Mouse (Mus musculus) heart, embryonic 13.5 days (tissue): ENCODE measurements around the gene Itgb2l. TPM values are rescaled to one million over a fixed set of nuclear protein-coding genes. Genes with fewer than 3 reads are reported as not detected.

Source experiments
- ATAC-seq: fragments of 200-750 bp; cut with Nextera tagmentation; 2 replicates; pipeline ENCODE4 v1.8.0; 2017; ENCODE audit warnings: moderate TSS enrichment; ENCODE audit not compliant: insufficient number of reproducible peaks, low FRiP score, low TSS enrichment; ENCODE audit errors: extremely low read depth
- H3K27ac ChIP-seq: fragments of 300-500 bp; sonication (generic); replicated peaks from 2 replicates; pipeline ENCODE4 v1.5.1; 2015; ENCODE audit warnings: moderate library complexity, mild to moderate bottlenecking, inconsistent platforms
- H3K27me3 ChIP-seq: fragments of 300-500 bp; sonication (generic); replicated peaks from 2 replicates; pipeline ENCODE4 v1.6.1; 2015; ENCODE audit warnings: mild to moderate bottlenecking, inconsistent platforms
- H3K36me3 ChIP-seq: fragments of 300-500 bp; sonication (generic); 2 replicates; pipeline ENCODE4 v1.6.1; 2015; ENCODE audit warnings: mild to moderate bottlenecking, inconsistent platforms
- H3K4me1 ChIP-seq: fragments of 300-500 bp; sonication (generic); 2 replicates; pipeline ENCODE4 v1.6.1; 2015; ENCODE audit warnings: inconsistent platforms
- H3K4me2 ChIP-seq: fragments of 300-500 bp; sonication (generic); 2 replicates; pipeline ENCODE4 v1.6.1; 2015; ENCODE audit warnings: inconsistent platforms, mild to moderate bottlenecking, moderate library complexity
- H3K4me3 ChIP-seq: fragments of 300-500 bp; sonication (generic); 2 replicates; pipeline ENCODE4 v1.5.1; 2015; ENCODE audit warnings: moderate library complexity, mild to moderate bottlenecking, inconsistent platforms
- H3K9ac ChIP-seq: fragments of 300-500 bp; sonication (generic); 2 replicates; pipeline ENCODE4 v1.6.1; 2015; ENCODE audit warnings: inconsistent platforms, mild to moderate bottlenecking, moderate library complexity
- H3K9me3 ChIP-seq: fragments of 300-500 bp; sonication (generic); 2 replicates; pipeline ENCODE4 v1.6.1; 2016; ENCODE audit warnings: inconsistent platforms
- WGBS: fragments of 180-500 bp; shearing (Covaris S2); methylation state at CpG from one replicate; pipeline ENCODE4 v1.1.7; 2015; ENCODE audit warnings: mixed read lengths; 5-methylcytosine and 5-hydroxymethylcytosine counted together
- polyA plus RNA-seq: library from polyadenylated mRNA; unstranded; fragments of >200 nt; fragmentation: Nextera tagmentation; extraction: Ambion mirVana; gene quantifications from 2 replicates; pipeline ENCODE4 v1.2.1, GENCODE M21; 2015

The Itgb2l gene
- polyA plus RNA-seq, result not detected in 2 replicates

DNA sequence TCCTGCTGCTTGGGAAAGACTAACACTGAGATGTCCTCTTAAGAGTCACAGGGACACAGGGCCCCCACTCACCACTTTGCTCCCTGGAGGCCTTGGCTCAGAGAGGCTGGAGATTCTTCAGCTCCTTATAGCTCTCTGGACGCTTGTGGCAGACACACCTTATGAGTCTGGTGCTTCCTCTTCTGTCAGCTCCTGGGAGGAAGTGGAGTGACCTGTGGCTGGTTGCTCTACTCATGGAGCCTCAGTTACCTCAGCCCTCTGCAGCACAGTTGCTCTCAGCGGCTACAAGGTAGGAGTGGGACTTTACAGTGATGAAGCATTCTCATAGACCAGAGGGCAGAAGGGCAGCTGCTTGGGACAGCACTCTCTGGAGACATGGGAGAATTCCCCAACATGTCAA lies at the start of gene Itgb2l:
Gene Itgb2l, minus strand, starts transcription at position 152 of the 400 bp plus-strand sequence.
- Histone ChIP-seq H3K9me3 (no peaks in the 10 kb centered on the region), H3K27me3 (no peaks in the 10 kb centered on the region), H3K4me3 (no peak within 1 kb of the TSS), H3K27ac (no peak within 1 kb of the TSS), H3K4me2 (no peak within 1 kb of the TSS), H3K9ac (no peak within 1 kb of the TSS), H3K36me3 (no peaks in the 10 kb centered on the region), H3K4me1 (no peaks in the 10 kb centered on the region)
- WGBS, result 68% methylated on average over 2 of the region's 2 CpGs
- no peak for ATAC-seq

DNA sequence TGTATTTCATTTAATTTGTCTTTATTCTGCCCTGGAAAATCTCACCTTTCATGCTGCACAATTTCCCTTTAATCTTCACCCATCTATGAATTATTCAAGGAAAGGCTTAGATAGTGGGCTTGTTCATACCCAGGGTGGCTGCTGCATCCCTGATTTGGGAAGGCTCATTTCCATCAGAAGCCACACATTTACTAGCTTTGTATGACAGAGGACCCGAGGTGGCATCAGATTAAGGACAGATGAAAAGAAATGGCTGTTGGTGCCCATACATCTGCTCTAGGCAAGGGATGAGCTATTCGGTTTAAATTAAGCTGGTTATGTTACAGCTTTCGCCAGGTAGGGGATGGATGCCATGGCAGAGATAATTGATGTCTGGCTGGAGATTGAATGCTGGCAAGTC lies 48.1 kb upstream of the Itgb2l start:
- 74% methylated on average over 3 of the region's 3 CpGs for WGBS

DNA sequence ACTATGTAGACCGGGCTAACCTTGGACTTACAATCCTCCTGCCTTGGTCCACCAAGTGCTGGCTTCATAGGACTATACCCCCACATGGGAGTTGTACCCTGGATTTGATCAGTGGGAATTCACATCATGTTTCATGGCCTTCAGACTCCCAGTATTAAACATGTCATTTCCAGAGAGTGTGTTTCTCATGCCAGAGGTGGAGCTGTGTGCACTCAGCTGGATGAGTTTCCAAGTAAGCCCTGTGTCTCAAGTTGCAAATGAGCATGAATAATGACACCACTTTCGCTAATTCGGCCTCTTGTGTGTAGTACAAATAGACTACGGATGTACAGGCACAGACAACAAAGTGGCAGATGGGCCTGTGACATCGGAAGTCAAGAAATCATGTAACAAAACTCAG lies 44.6 kb upstream of the Itgb2l start:
- Histone ChIP-seq H3K4me1 (no peaks in the 10 kb centered on the region), H3K9me3 (no peaks in the 10 kb centered on the region), H3K27me3 (0 out of 2 replicates have a peak, but pooled peaks cover 10% of the 10 kb centered on the region), H3K9ac (no peak overlapping the region), H3K4me3 (no peak overlapping the region), H3K36me3 (no peaks in the 10 kb centered on the region), H3K27ac (no peak overlapping the region), H3K4me2 (no peak overlapping the region)
- ATAC-seq, result no peak
- 86% methylated on average over 5 of the region's 5 CpGs for WGBS

More for the DNA sequence above, 48.1 kb upstream of the Itgb2l start:
- 0 out of 2 replicates have a peak, but pooled peaks cover 10% of the 10 kb centered on the region for H3K27me3 ChIP-seq
- H3K36me3 ChIP-seq, result no peaks in the 10 kb centered on the region
- no peaks in the 10 kb centered on the region for H3K4me1 ChIP-seq
- H3K9ac ChIP-seq, result no peak overlapping the region
- no peaks in the 10 kb centered on the region for H3K9me3 ChIP-seq
- H3K4me3 ChIP-seq, result no peak overlapping the region
- H3K27ac ChIP-seq, result no peak overlapping the region
- H3K4me2 ChIP-seq, result no peak overlapping the region
- ATAC-seq, result no peak

DNA sequence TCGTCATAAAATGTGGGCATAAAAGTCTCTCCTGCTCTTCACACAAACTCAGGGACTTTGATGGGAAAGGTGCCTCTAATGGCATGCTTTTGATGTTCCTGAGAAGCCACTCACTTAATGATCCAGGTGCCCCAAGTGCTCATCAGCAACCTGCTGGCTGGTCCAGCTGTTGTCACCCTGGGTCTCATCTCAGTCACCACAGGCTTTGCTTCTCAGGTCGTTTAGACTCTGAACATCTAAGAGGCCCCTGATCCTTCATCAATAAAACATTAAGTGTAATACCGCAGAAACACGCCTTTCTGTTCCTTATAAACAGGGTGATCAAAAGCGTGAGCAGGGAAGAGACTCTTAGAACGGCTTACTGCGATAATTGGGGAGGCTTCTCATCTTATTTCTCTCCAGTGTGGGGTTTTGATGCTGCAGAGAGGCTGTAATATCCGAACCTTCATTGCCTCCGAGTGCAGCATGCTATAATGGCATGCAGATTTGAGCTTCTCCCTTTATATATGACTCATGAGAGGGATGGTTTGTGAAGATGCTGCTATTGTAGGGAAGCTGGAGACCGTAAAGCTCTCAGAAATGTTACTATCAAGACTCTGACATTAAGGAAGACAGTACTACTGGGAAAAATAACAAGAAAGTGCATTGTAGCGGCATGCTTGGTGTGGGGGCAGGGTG lies 43.7 kb upstream of the Itgb2l start:
- H3K36me3 ChIP-seq, result no peaks in the 10 kb centered on the region
- WGBS, result 70% methylated on average over 11 of the region's 11 CpGs
- no peak for ATAC-seq
- H3K27ac ChIP-seq, result no peak overlapping the region
- H3K9me3 ChIP-seq, result no peaks in the 10 kb centered on the region
- no peak overlapping the region for H3K9ac ChIP-seq
- no peak overlapping the region for H3K4me3 ChIP-seq
- no peak overlapping the region for H3K4me2 ChIP-seq
- 0 out of 2 replicates have a peak, but pooled peaks cover 10% of the 10 kb centered on the region for H3K27me3 ChIP-seq
- no peaks in the 10 kb centered on the region for H3K4me1 ChIP-seq

DNA sequence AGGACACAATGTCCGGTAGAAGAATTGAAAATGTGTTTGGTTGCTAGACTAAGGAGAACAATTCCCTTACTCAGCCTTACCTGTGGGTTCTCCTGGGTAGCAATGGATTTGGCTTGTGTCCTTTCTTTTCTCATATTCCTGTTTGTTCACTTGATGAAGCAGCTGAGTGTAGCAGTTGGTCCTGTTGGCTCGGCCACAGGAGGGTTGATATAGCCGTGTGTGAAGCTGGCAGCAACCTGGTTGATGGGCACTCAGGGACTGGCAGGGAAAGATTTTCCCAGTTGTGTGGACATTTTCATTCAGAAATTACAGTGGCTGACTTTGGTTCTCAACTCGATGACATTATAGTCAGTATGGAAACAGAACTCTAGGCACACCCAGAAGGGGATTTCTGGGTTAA lies 38.4 kb upstream of the Itgb2l start:
- H3K27ac ChIP-seq, result no peak overlapping the region
- H3K9ac ChIP-seq, result no peak overlapping the region
- H3K4me3 ChIP-seq, result no peak overlapping the region
- no peaks in the 10 kb centered on the region for H3K36me3 ChIP-seq
- WGBS, result 85% methylated on average over 4 of the region's 4 CpGs
- no peak for ATAC-seq
- no peaks in the 10 kb centered on the region for H3K27me3 ChIP-seq
- H3K4me2 ChIP-seq, result no peak overlapping the region
- H3K9me3 ChIP-seq, result no peaks in the 10 kb centered on the region
- no peaks in the 10 kb centered on the region for H3K4me1 ChIP-seq

DNA sequence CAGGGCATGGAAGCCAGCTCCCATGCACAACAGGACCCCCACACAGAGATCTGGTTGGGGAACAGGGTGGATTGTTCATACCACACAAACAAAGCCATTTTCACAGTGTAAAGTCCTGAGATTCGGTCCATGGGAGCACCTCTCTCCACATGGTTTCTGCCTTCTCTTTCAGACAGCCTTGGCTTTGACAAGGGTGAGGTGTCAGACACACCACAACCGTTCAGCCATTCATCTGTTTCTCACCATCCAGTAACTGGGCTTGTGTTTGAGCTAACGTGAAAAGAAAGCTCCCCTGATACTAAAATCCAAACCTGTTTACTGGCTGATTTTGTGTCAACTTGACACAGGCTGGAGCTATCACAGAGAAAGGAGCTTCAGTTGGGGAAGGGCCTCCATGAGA lies 30.8 kb upstream of the Itgb2l start:
- Histone ChIP-seq H3K9ac (no peak overlapping the region), H3K36me3 (no peaks in the 10 kb centered on the region), H3K9me3 (no peaks in the 10 kb centered on the region), H3K27me3 (peaks cover 3% of the 10 kb centered on the region; the same call in 1 of the 2 replicates), H3K4me1 (peaks cover 10% of the 10 kb centered on the region), H3K27ac (no peak overlapping the region), H3K4me2 (no peak overlapping the region), H3K4me3 (no peak overlapping the region)
- 64% methylated on average over 3 of the region's 3 CpGs for WGBS
- no peak for ATAC-seq

DNA sequence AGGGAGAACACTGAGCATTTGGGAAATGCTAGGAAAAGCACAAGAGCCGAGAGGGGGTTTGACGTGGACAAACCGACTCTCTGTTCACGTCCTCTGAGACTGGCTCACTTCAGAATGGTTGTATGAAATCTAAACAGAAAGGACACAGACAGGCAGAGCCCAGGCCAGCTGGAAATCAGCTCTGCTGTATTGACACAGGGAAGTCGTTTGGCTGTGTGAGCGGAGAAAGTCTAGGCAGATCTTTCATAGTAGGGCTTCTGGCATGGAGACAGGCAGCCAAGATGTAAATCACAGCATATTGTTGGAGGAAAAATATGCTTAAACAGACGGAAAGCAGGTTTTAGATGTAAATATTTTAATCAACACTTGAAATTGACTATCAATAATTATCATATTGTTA lies 29.4 kb upstream of the Itgb2l start:
- peak overlapping the region; percentile 49 for H3K4me2 ChIP-seq

DNA sequence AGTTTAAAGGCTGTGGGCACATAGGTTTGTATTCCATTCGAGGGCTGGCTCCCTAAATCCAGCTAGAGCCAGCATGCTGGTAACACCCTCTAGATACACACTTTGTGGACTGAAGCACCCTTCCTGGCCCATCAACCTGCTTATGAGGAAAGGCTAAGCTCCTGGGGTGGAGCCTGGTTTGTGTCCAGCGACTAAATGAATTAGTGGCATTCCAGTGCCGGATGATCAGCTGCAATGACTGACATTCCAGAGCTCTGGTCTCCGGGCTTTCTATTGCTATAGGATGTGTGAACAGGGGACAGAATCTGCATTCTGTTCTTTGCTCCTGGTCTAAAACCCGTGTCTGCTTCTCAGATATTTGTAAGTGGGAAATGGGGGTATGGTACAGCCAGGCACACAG lies 28.9 kb upstream of the Itgb2l start:
- 19% methylated on average over 5 of the region's 5 CpGs for WGBS
- peak overlapping the region; percentile 55 for H3K9ac ChIP-seq
- peak overlapping the region; percentile 49 for H3K4me2 ChIP-seq

More for the DNA sequence above, 29.4 kb upstream of the Itgb2l start:
- Histone ChIP-seq H3K27me3 (peaks cover 12% of the 10 kb centered on the region), H3K27ac (peak overlapping the region; percentile 60), H3K9ac (peak overlapping the region; percentile 55), H3K36me3 (no peaks in the 10 kb centered on the region), H3K9me3 (no peaks in the 10 kb centered on the region), H3K4me1 (peaks cover 15% of the 10 kb centered on the region), H3K4me3 (no peak overlapping the region)
- 30% methylated on average over 7 of the region's 7 CpGs for WGBS
- no peak; the same call in 1 of the 2 replicates for ATAC-seq

DNA sequence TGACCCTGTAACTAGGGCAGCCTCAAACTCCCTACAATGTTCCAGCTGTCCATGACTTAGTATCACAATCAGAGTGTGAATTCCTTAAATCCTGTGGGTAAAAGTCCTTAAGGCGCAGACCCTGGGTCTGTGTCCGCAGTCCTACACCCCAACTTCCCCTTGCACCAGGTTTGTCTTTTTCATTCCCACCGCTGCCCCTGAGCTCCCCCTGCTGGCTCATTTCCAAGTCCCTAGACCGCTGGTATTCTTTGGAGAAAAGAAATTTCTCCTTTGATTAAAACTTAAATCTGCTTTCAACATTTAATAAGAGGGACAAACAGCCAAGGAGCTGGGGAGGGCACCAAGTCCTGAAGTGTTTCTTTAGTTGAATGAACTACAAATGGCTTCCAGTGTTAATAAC lies 26.2 kb upstream of the Itgb2l start:
- Histone ChIP-seq H3K27ac (no peak overlapping the region), H3K9me3 (no peaks in the 10 kb centered on the region), H3K9ac (no peak overlapping the region), H3K36me3 (no peaks in the 10 kb centered on the region), H3K4me2 (no peak overlapping the region), H3K4me1 (peaks cover 18% of the 10 kb centered on the region), H3K27me3 (peaks cover 33% of the 10 kb centered on the region), H3K4me3 (no peak overlapping the region)
- WGBS, result 52% methylated on average over 4 of the region's 4 CpGs
- no peak for ATAC-seq

More for the DNA sequence above, 28.9 kb upstream of the Itgb2l start:
- Histone ChIP-seq H3K4me1 (peaks cover 18% of the 10 kb centered on the region), H3K9me3 (no peaks in the 10 kb centered on the region), H3K36me3 (no peaks in the 10 kb centered on the region), H3K27me3 (peaks cover 12% of the 10 kb centered on the region), H3K27ac (peak overlapping the region; percentile 60), H3K4me3 (no peak overlapping the region)
- no peak for ATAC-seq

DNA sequence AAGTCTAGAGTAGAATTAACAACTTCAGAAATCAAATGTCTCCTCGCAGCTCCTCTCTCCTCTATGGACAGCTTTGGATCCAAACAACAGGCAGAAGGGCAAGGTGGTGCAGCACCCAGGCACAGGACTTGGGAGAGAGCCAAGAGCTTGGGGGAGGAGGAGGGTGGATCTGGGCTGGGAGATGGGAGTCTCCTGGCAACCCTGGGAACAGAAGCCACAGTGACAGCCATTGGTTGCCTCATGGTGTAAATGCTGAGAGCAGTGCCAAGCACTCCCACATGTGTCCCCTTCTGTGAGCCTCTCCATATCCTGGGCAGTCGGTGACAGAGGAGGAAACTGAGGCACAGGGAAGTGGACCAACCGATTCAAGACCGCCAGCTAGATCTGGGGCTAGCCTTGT lies 25.3 kb upstream of the Itgb2l start:
- Histone ChIP-seq H3K4me1 (peaks cover 18% of the 10 kb centered on the region), H3K4me3 (no peak overlapping the region), H3K27me3 (peaks cover 36% of the 10 kb centered on the region), H3K9me3 (no peaks in the 10 kb centered on the region), H3K27ac (no peak overlapping the region), H3K9ac (no peak overlapping the region), H3K36me3 (no peaks in the 10 kb centered on the region), H3K4me2 (no peak overlapping the region)
- no peak for ATAC-seq
- WGBS, result 77% methylated on average over 4 of the region's 4 CpGs

DNA sequence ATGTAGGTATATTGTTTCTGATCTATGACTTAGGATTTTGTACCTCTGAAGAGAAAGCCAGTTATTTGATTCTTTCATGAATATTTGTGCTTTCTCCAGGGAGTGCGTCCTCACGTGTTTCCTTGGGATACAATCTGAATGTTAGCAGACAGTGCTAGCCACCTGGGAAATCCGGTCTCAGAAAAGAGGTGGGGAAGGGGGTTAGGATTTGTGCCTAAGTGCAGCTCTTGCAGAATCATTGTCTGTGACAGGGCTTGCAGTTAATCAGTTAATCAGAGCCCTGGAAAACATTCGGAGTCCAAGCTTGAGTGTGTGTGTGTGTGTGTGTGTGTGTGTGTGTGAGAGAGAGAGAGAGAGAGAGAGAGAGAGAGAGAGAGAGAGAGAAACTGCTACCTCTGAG lies 24.6 kb upstream of the Itgb2l start:
- Histone ChIP-seq H3K27ac (no peak overlapping the region), H3K4me2 (no peak overlapping the region), H3K9ac (no peak overlapping the region), H3K4me3 (no peak overlapping the region), H3K27me3 (peaks cover 36% of the 10 kb centered on the region), H3K36me3 (no peaks in the 10 kb centered on the region), H3K4me1 (peaks cover 18% of the 10 kb centered on the region), H3K9me3 (no peaks in the 10 kb centered on the region)
- no peak for ATAC-seq
- 58% methylated on average over 4 of the region's 4 CpGs for WGBS

DNA sequence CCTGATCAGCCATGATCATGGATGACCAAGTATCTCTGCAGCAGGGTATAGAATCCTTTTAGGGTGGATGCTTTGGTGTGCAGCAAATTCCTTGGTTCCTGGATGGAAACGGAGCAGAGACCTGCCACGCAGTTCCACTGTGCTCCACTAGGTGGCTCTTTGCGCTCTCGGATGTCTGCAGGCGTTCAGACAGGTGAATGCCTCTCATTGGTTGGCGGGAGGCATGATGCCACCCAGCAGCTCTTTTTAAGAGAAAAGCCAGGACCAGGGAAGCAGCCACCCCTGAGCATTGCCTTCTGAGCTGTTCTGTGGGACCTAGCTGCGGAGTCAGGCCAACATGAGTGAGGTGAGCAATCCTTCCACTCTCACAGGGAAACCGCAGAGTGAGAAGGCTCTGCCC lies 24.0 kb upstream of the Itgb2l start, which contains the start of gene Pcp4:
Gene Pcp4, plus strand, starts transcription at position 162 of the 400 bp plus-strand sequence.
- WGBS, result 15% methylated on average over 8 of the region's 8 CpGs

More for the DNA sequence above, 24.0 kb upstream of the Itgb2l start, which contains the start of gene Pcp4:
- H3K4me3 ChIP-seq, result no peak within 1 kb of the TSS
- no peak for ATAC-seq
- H3K4me2 ChIP-seq, result no peak within 1 kb of the TSS
- no peaks in the 10 kb centered on the region for H3K9me3 ChIP-seq
- peaks cover 36% of the 10 kb centered on the region for H3K27me3 ChIP-seq
- H3K36me3 ChIP-seq, result no peaks in the 10 kb centered on the region
- H3K4me1 ChIP-seq, result peaks cover 13% of the 10 kb centered on the region
- no peak within 1 kb of the TSS for H3K9ac ChIP-seq
- no peak within 1 kb of the TSS for H3K27ac ChIP-seq
